Mouse (Mus musculus) thymus, postnatal 4 days (tissue): ENCODE results near the gene Erbb3.

ENCODE experiments used
- DNase-seq: peaks from one replicate; pipeline ENCODE4 v3.0.0; 2021

The Erbb3 gene

DNA sequence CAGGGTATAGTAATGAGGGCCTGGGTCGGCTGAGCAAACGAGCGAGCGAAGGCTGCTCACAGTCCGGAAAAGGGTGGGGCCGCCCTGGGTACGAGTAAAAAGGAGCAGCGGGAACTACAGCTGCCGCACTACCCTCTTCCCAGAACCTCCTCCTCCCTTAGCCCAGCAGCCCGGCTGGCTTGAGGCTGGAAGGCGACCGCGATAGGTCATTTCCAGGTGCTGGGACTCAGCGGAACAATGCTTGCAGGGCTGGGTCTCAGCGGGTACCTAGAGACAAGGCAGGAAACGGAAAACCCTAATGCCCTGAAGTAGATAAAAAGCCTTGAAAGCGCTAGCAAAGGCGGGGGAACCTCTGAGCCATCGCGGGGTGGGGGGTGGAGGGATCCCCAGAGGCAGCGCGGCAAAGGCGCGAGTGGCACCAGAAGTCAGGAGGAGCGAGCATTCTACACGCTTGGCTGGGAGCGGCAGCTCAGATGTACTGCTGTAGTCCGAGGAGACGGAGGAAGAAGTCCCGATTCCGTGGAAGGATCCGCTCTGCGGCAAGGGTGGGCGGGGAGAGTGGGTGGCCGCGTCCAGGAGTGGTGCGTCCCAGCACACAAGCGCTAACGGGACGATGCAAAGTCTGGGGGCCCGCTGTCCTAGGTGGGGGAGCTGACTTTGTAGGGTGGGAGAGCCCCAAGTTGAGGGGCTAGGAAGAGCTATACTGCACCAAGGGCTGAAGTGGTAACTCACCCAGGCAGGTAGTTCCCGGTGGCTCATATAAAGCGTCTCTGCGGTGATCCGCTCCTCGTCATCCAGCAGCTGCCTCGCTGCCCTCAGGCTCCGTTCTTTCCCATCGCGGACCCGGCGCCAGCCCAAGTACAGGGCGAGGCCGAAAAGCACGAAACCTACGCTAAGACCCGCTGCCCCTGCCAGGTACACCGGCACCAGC lies 64.5 kb downstream of the Erbb3 start:
- peak; percentile 81 for DNase-seq

DNA sequence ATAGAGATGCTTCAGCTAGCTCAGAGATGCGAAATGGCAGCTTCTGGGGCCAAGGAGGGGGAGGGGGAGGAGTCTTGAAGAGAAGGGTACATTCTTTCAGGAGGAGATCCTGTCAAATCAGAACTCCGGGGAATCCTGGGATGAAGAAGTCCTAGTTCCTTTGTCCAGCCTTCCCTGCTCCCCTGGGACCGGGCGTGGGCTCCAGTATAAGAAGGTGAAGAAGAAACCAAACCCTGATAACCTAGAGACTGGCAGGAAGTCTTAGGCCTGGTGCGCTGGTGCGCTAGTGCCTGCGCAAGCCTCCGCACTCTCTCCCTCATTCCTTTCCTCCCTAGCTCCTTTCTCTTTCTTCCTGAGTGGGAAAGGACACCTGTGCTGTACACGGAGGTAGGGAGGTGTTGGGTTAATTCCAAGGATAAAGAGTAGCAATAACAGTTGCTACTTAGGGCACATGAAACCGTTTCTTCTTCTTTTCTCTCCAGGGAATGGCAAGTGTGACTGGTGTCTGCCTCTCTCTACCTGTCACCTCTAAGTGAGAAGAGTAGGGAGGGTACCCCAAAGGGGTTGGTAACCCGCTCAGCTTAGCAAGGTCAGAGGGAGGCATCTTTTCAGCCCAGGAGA lies 65.2 kb downstream of the Erbb3 start:
- peak; percentile 55 for DNase-seq

DNA sequence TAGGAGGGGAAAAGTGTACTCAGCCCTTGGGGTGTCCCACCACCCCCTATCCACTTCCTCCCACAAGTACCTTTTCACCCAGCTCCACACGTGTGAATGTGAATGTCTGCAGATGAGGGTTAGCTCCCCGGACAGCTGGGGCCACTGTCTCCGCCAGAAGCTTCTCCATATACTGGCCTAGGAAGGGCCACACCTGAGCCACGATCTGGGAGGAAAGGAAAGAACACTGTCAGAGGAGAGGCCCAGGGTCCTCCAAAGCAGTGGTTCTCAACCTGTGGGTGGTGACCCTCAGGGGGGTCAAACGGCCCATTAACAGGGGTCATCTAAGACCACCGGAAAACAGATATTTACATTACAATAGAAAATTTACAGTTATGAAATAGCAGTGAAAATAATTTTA lies 67.1 kb downstream of the Erbb3 start:
- DNase-seq: no peak

DNA sequence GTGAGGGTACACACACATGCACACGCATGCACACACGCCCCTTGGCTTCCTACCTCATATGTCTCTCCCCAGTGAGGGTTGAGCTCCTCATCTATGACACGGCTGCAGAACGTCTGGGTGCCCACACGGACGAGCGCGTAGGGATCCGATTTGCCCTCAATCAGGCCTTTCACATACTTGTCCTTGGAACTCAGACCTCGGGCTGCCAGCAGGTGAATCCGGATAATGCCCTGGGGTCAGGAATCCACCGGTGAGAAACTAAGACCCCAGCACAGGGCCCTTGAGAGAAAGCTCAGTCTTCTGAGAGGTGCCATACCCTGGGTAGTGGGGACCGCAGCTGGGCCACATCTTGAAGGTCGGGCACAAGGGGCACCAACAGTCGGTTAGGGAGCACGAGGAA lies 68.9 kb downstream of the Erbb3 start:
- DNase-seq: no peak

DNA sequence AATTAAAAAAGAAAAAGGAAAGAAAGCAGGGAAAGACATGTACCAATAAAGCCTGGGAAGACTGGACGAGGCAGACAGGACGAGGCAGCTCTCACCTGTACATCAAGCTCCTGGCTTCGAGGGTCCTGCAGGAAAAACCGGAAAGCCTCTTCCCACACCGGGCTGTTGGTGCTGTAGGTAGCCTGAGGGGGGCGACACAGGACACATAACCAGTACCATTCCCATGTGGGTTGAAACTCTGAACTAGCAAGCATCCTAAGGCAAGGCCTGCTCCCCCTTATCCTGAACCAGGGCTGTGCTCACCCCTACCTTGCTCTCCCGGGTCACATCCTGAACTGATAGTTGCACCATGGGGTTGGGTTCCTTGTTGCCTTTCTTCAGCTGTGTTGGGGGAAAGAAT lies 70.6 kb downstream of the Erbb3 start:
- DNase-seq: peak; percentile 65
